Mouse (Mus musculus): ENCODE results near the gene Lmx1a. TPM values are rescaled to one million over a fixed set of nuclear protein-coding genes. Genes with fewer than 3 reads are reported as not detected.

Lmx1a gene
- polyA plus RNA-seq, 1 experiment from 2014 or later = 0.85 TPM

- no peak for ATAC-seq (ENCODE audit: low read depth)
- Histone ChIP-seq H3K36me3 (no peaks in the 10 kb centered on the region), H3K4me3 (no peak overlapping the region), H3K4me2 (no peak overlapping the region), H3K9me3 (no peaks in the 10 kb centered on the region), H3K9ac (no peak overlapping the region), H3K4me1 (replicated peaks) (no peaks in the 10 kb centered on the region), H3K27me3 (no peaks in the 10 kb centered on the region), H3K27ac (replicated peaks) (no peak overlapping the region)
- WGBS = 40% methylated on average over 4 of the region's 4 CpGs
Observed at GRCm38 (mm10) chr1:167854801-167855200, 165.8 kb downstream of the Lmx1a start.

- Histone ChIP-seq H3K4me1 (replicated peaks) (no peaks in the 10 kb centered on the region), H3K4me2 (no peak overlapping the region), H3K9ac (no peak overlapping the region), H3K27me3 (no peaks in the 10 kb centered on the region), H3K36me3 (no peaks in the 10 kb centered on the region), H3K27ac (replicated peaks) (no peak overlapping the region), H3K9me3 (no peaks in the 10 kb centered on the region), H3K4me3 (no peak overlapping the region)
- no peak for ATAC-seq (ENCODE audit: low read depth)
- WGBS = 79% methylated on average over 1 of the region's 1 CpGs
Observed at GRCm38 (mm10) chr1:167872028-167872427, 183.0 kb downstream of the Lmx1a start.

GRCm38 (mm10) chr1:167874099-167874498 is 185.1 kb downstream of the Lmx1a start:
- Histone ChIP-seq H3K9ac (no peak overlapping the region), H3K4me1 (replicated peaks) (no peaks in the 10 kb centered on the region), H3K9me3 (no peaks in the 10 kb centered on the region), H3K27me3 (no peaks in the 10 kb centered on the region), H3K4me2 (no peak overlapping the region), H3K27ac (replicated peaks) (no peak overlapping the region), H3K36me3 (no peaks in the 10 kb centered on the region), H3K4me3 (no peak overlapping the region)
- WGBS = 78% methylated on average over 3 of the region's 3 CpGs
- ATAC-seq (ENCODE audit: low read depth) = no peak

GRCm38 (mm10) chr1:167877931-167878330 is 188.9 kb downstream of the Lmx1a start:
- ATAC-seq (ENCODE audit: low read depth) = no peak
- Histone ChIP-seq H3K27me3 (no peaks in the 10 kb centered on the region; the same call in 1 of the 2 replicates), H3K4me1 (replicated peaks) (no peaks in the 10 kb centered on the region), H3K4me3 (no peak overlapping the region), H3K9ac (no peak overlapping the region), H3K4me2 (no peak overlapping the region), H3K9me3 (no peaks in the 10 kb centered on the region), H3K36me3 (no peaks in the 10 kb centered on the region), H3K27ac (replicated peaks) (no peak overlapping the region)
- WGBS = 80% methylated on average over 4 of the region's 4 CpGs

- Histone ChIP-seq H3K4me1 (replicated peaks) (no peaks in the 10 kb centered on the region), H3K4me3 (no peak overlapping the region), H3K9me3 (no peaks in the 10 kb centered on the region), H3K27me3 (no peaks in the 10 kb centered on the region; the same call in 1 of the 2 replicates), H3K9ac (no peak overlapping the region), H3K27ac (replicated peaks) (no peak overlapping the region), H3K36me3 (no peaks in the 10 kb centered on the region), H3K4me2 (no peak overlapping the region)
- ATAC-seq (ENCODE audit: low read depth) = no peak
- WGBS = 76% methylated on average over 11 of the region's 11 CpGs
Observed at GRCm38 (mm10) chr1:167878354-167878753, 189.3 kb downstream of the Lmx1a start.

GRCm38 (mm10) chr1:167885776-167886175 is 196.7 kb downstream of the Lmx1a start:
- Histone ChIP-seq H3K36me3 (no peaks in the 10 kb centered on the region), H3K4me1 (replicated peaks) (peaks cover 9% of the 10 kb centered on the region; the same call in 1 of the 2 replicates), H3K27me3 (peaks cover 10% of the 10 kb centered on the region; the same call in 1 of the 2 replicates), H3K4me2 (no peak overlapping the region), H3K9me3 (no peaks in the 10 kb centered on the region), H3K9ac (no peak overlapping the region), H3K27ac (replicated peaks) (no peak overlapping the region), H3K4me3 (no peak overlapping the region)
- WGBS = 92% methylated on average over 5 of the region's 5 CpGs
- no peak for ATAC-seq (ENCODE audit: low read depth)

GRCm38 (mm10) chr1:167888120-167888519 is 199.1 kb downstream of the Lmx1a start:
- no peaks in the 10 kb centered on the region for H3K36me3 ChIP-seq
- WGBS = 67% methylated on average over 5 of the region's 5 CpGs
- H3K9ac ChIP-seq = no peak overlapping the region
- no peaks in the 10 kb centered on the region for H3K9me3 ChIP-seq
- H3K4me3 ChIP-seq = no peak overlapping the region
- H3K4me1 ChIP-seq (replicated peaks) = peaks cover 9% of the 10 kb centered on the region; the same call in 1 of the 2 replicates
- no peak overlapping the region for H3K27ac ChIP-seq (replicated peaks)
- peak overlapping the region; percentile 36 for H3K4me2 ChIP-seq
- ATAC-seq (ENCODE audit: low read depth) = peak; percentile 40; the same call in 1 of the 2 replicates
- peaks cover 10% of the 10 kb centered on the region; the same call in 1 of the 2 replicates for H3K27me3 ChIP-seq

- WGBS = 34% methylated on average over 9 of the region's 9 CpGs
- Histone ChIP-seq H3K36me3 (no peaks in the 10 kb centered on the region), H3K27ac (replicated peaks) (no peak overlapping the region), H3K4me3 (no peak overlapping the region), H3K9ac (no peak overlapping the region), H3K27me3 (peaks cover 10% of the 10 kb centered on the region; the same call in 1 of the 2 replicates), H3K4me1 (replicated peaks) (peaks cover 9% of the 10 kb centered on the region; the same call in 1 of the 2 replicates), H3K4me2 (peak overlapping the region; percentile 36), H3K9me3 (no peaks in the 10 kb centered on the region)
- ATAC-seq (ENCODE audit: low read depth) = no peak
Observed at GRCm38 (mm10) chr1:167888816-167889215, 199.8 kb downstream of the Lmx1a start.

GRCm38 (mm10) chr1:167896234-167896633 is 207.2 kb downstream of the Lmx1a start:
- H3K9ac ChIP-seq = no peak overlapping the region
- no peaks in the 10 kb centered on the region for H3K36me3 ChIP-seq
- H3K4me1 ChIP-seq (replicated peaks) = no peaks in the 10 kb centered on the region
- H3K4me3 ChIP-seq = no peak overlapping the region
- no peak overlapping the region for H3K4me2 ChIP-seq
- WGBS = 37% methylated on average over 7 of the region's 7 CpGs
- peak; percentile 63; the same call in 1 of the 2 replicates for ATAC-seq (ENCODE audit: low read depth)
- no peak overlapping the region for H3K27ac ChIP-seq (replicated peaks)
- H3K9me3 ChIP-seq = no peaks in the 10 kb centered on the region
- no peaks in the 10 kb centered on the region for H3K27me3 ChIP-seq

Other genes starting within 250 kb of the Lmx1a start
- gene Lrrc52, start 222.5 kb upstream of the Lmx1a start, polyA plus RNA-seq (2015; fragmentation: Nextera tagmentation; extraction: Ambion mirVana) = not detected in 2 replicates
- gene Rxrg, start 90.9 kb upstream of the Lmx1a start, polyA plus RNA-seq (2015; fragmentation: Nextera tagmentation; extraction: Ambion mirVana) = 20.9 and 22.1 TPM in 2 replicates

Data from neural tube, embryonic 13.5 days (tissue).